ENCODE assay signal across 8 mouse cellular contexts in genomic region chr10:57485908-57486541, GRCm38 (mm10). TPM values are rescaled to one million over a fixed set of nuclear protein-coding genes. Genes with fewer than 3 reads are reported as not detected.
A peak's percentile ranks its signal among the peaks of the same experiment; 100 is the strongest.
DNase-seq lines count a peak whose midpoint lies in the region; ATAC-seq and TF ChIP-seq lines count a peak whose summit lies in the region.

TSS of gene Hsf2 (plus strand) at chr10:57486385.

- no peaks in the 10 kb centered on the region for H3K36me3 ChIP-seq in kidney, embryonic 14.5 days (ENCODE audit: control insufficient read depth, insufficient read depth, low read length)
- no peaks in the 10 kb centered on the region for H3K36me3 ChIP-seq in limb, embryonic 15.5 days

- no peak for TF ChIP-seq CTCF in bone marrow macrophage, adult 2 months (IDR thresholded peaks at IDR 0.05; ENCODE audit: low read depth, low read length)
- TF ChIP-seq CTCF in embryonic fibroblast, embryonic 13.5 days (IDR thresholded peaks at IDR 0.05; ENCODE audit: borderline replicate concordance, insufficient read depth, low read length) = no peak

- peak; percentile 96 for DNase-seq in A20 (ENCODE audit: low read depth, low spot score)
- DNase-seq in heart, adult 9 months (ENCODE audit: low spot score in 2 of 2) = peak; percentile 96 to 98
- DNase-seq in monocyte, adult 2 months (ENCODE audit: low read depth in 1 of 2, low spot score in 2 of 2) = peak; percentile 77 to 84
- peak; percentile 95 for DNase-seq in spleen, postnatal 36 days (ENCODE audit: low spot score in 2 of 2)

- peak within 1 kb of the TSS; percentile 56 for H3K27ac ChIP-seq in bone marrow macrophage, adult 2 months (ENCODE audit: insufficient read depth, low read depth, low read length)
- H3K27ac ChIP-seq in embryonic fibroblast, embryonic 13.5 days (ENCODE audit: insufficient read depth, low read length) = peak within 1 kb of the TSS; percentile 73
- peak within 1 kb of the TSS; percentile 94 for H3K27ac ChIP-seq in kidney, embryonic 14.5 days (ENCODE audit: low read depth, low read length)
- peak within 1 kb of the TSS; percentile 97 for H3K27ac ChIP-seq in limb, embryonic 15.5 days

- H3K4me1 ChIP-seq in bone marrow macrophage, adult 2 months (ENCODE audit: control insufficient read depth, insufficient read depth, low read length) = peaks cover 11% of the 10 kb centered on the region
- peaks cover 5% of the 10 kb centered on the region for H3K4me1 ChIP-seq in embryonic fibroblast, embryonic 13.5 days (ENCODE audit: control insufficient read depth, insufficient read depth, low read length)
- H3K4me1 ChIP-seq in kidney, embryonic 14.5 days (ENCODE audit: control insufficient read depth, insufficient read depth, low read length) = peaks cover 10% of the 10 kb centered on the region
- no peaks in the 10 kb centered on the region; the same call in 1 of the 2 replicates for H3K4me1 ChIP-seq in limb, embryonic 15.5 days

- peak within 1 kb of the TSS; percentile 86 for H3K4me3 ChIP-seq in bone marrow macrophage, adult 2 months (ENCODE audit: insufficient read depth, low read length)
- peak within 1 kb of the TSS; percentile 80 for H3K4me3 ChIP-seq in embryonic fibroblast, embryonic 13.5 days (ENCODE audit: insufficient read depth, low read length)
- H3K4me3 ChIP-seq in kidney, embryonic 14.5 days (ENCODE audit: low read length) = peak within 1 kb of the TSS; percentile 75
- H3K4me3 ChIP-seq in limb, embryonic 15.5 days = peak within 1 kb of the TSS; percentile 85

- 1% methylated on average over 52 of the region's 52 CpGs for WGBS in kidney, embryonic 14.5 days
- under 1% methylated on average over 44 of the region's 52 CpGs for WGBS in limb, embryonic 15.5 days

- no peaks in the 10 kb centered on the region for H3K27me3 ChIP-seq in kidney, embryonic 14.5 days (ENCODE audit: control insufficient read depth, insufficient read depth, low read length)
- no peaks in the 10 kb centered on the region for H3K27me3 ChIP-seq in limb, embryonic 15.5 days

- peak within 1 kb of the TSS; percentile 58 for H3K4me2 ChIP-seq in kidney, embryonic 14.5 days (replicated peaks; ENCODE audit: low read depth, low read length)
- H3K4me2 ChIP-seq in limb, embryonic 15.5 days = peak within 1 kb of the TSS; percentile 46

- H3K9me3 ChIP-seq in kidney, embryonic 14.5 days (ENCODE audit: control insufficient read depth, low read length) = no peaks in the 10 kb centered on the region
- H3K9me3 ChIP-seq in limb, embryonic 15.5 days = no peaks in the 10 kb centered on the region

- no peak for TF ChIP-seq POLR2A in bone marrow macrophage, adult 2 months (IDR thresholded peaks at IDR 0.05; ENCODE audit: borderline replicate concordance, low read depth, low read length)
- TF ChIP-seq POLR2A in embryonic fibroblast, embryonic 13.5 days (IDR thresholded peaks at IDR 0.05; ENCODE audit: low read depth, low read length) = peak; percentile 67

- ATAC-seq in kidney, embryonic 14.5 days (ENCODE audit: low FRiP score, low TSS enrichment) = peak; percentile 100
- ATAC-seq in limb, embryonic 15.5 days (ENCODE audit: insufficient number of reproducible peaks, low FRiP score, low TSS enrichment, low read depth) = peak; percentile 99

- peak within 1 kb of the TSS; percentile 90 for H3K9ac ChIP-seq in kidney, embryonic 14.5 days (ENCODE audit: low read depth, low read length)
- peak within 1 kb of the TSS; percentile 94 for H3K9ac ChIP-seq in limb, embryonic 15.5 days

RNA-seq across cellular contexts. Expression of gene Hsf2, which starts in this region (rescaled TPM):
- polyA plus RNA-seq in bone marrow macrophage, adult 2 months (2012; ENCODE audit: insufficient read depth, insufficient read length, missing spikeins) = 22.4 and 25.5 TPM in 2 replicates
- 21.9 and 32.1 TPM in 2 replicates for polyA plus RNA-seq in embryonic fibroblast, embryonic 13.5 days (2011; ENCODE audit: insufficient read length, low read depth, missing spikeins)
- polyA plus RNA-seq in kidney, embryonic 14.5 days (2014; fragmentation: Nextera tagmentation; extraction: Ambion mirVana) = 35.0 and 42.8 TPM in 2 replicates
- 22.4 and 23.2 TPM in 2 replicates for polyA plus RNA-seq in limb, embryonic 15.5 days (2015; fragmentation: Nextera tagmentation; extraction: Ambion mirVana)

Comparison
In these comparisons a context has a peak if more than half of its experiments do, and no peak if none do; other contexts are left out.
1. Peak in every context shown above with its lines: DNase-seq, ATAC-seq, H3K4me3 ChIP-seq and H3K27ac ChIP-seq.